Mouse (Mus musculus): ENCODE data around the gene Nr4a1. TPM values are rescaled to one million over a fixed set of nuclear protein-coding genes. Genes with fewer than 3 reads are reported as not detected.
A peak's percentile ranks its signal among the peaks of the same experiment; 100 is the strongest.

Nr4a1 gene
- 100 to 1,000 TPM in 1 of 2 experiments, 10 to 100 TPM in 1; 95.8 to 589 TPM for total RNA-seq (2021)
- long read RNA-seq, experiment 1, transcript Nr4a1-202 (8 exons, 2,553 nt), result minor isoform, 5 of 746 reads
- long read RNA-seq, experiment 1, transcript Nr4a1-201 (7 exons, 2,477 nt), result major isoform, 356 of 746 reads
- long read RNA-seq, experiment 1, partial matches to known transcripts, result 373 of 746 reads
- long read RNA-seq, experiment 1, other reads (novel, unspliced or antisense), result 12 of 746 reads
- long read RNA-seq, experiment 2, transcript Nr4a1-201 (7 exons, 2,477 nt), result major isoform, 85 of 115 reads
- long read RNA-seq, experiment 2, partial matches to known transcripts, result 22 of 115 reads
- long read RNA-seq, experiment 2, other reads (novel, unspliced or antisense), result 6 of 115 reads

- peak; percentile 89 for DNase-seq
Measured at GRCm38 (mm10) chr15:101253886-101254795, at the start of gene Nr4a1. TSS of gene Nr4a1 (plus strand) at chr15:101254269.

GRCm38 (mm10) chr15:101204781-101205180 is 49.3 kb upstream of the Nr4a1 start:
- no peak for DNase-seq

GRCm38 (mm10) chr15:101210228-101210627 is 43.8 kb upstream of the Nr4a1 start:
- DNase-seq, result peak; percentile 79

GRCm38 (mm10) chr15:101210998-101211613 is 43.0 kb upstream of the Nr4a1 start:
- no peak for DNase-seq

GRCm38 (mm10) chr15:101212435-101212834 is 41.6 kb upstream of the Nr4a1 start:
- DNase-seq, result peak; percentile 68

- DNase-seq, result no peak
Measured at GRCm38 (mm10) chr15:101215136-101215535, 38.9 kb upstream of the Nr4a1 start.

- DNase-seq, result no peak
Measured at GRCm38 (mm10) chr15:101216036-101216435, 38.0 kb upstream of the Nr4a1 start.

- DNase-seq, result no peak
Measured at GRCm38 (mm10) chr15:101220905-101221297, 33.2 kb upstream of the Nr4a1 start.

GRCm38 (mm10) chr15:101221298-101222104 is 32.6 kb upstream of the Nr4a1 start:
- peak; percentile 96 for DNase-seq

GRCm38 (mm10) chr15:101222897-101223482 is 31.1 kb upstream of the Nr4a1 start:
- DNase-seq, result no peak

GRCm38 (mm10) chr15:101223596-101223995 is 30.5 kb upstream of the Nr4a1 start:
- DNase-seq, result no peak

GRCm38 (mm10) chr15:101224006-101224906 is 29.8 kb upstream of the Nr4a1 start, which contains the start of gene Grasp:
TSS of gene Grasp (plus strand) at chr15:101224188.
- peak; percentile 96 for DNase-seq

- no peak for DNase-seq
Measured at GRCm38 (mm10) chr15:101224977-101225376, 29.1 kb upstream of the Nr4a1 start.

- DNase-seq, result peak; percentile 69
Measured at GRCm38 (mm10) chr15:101227971-101228370, 26.1 kb upstream of the Nr4a1 start.

- peak; percentile 86 for DNase-seq
Measured at GRCm38 (mm10) chr15:101228866-101229590, 25.0 kb upstream of the Nr4a1 start.

- no peak for DNase-seq
Measured at GRCm38 (mm10) chr15:101230503-101230902, 23.6 kb upstream of the Nr4a1 start.

- DNase-seq, result peak; percentile 52
Measured at GRCm38 (mm10) chr15:101230995-101231647, 22.9 kb upstream of the Nr4a1 start.

- no peak for DNase-seq
Measured at GRCm38 (mm10) chr15:101231648-101232180, 22.4 kb upstream of the Nr4a1 start.

- DNase-seq, result no peak
Measured at GRCm38 (mm10) chr15:101232607-101233006, 21.5 kb upstream of the Nr4a1 start.

All from adrenal gland, postnatal 10 days (tissue).